Mouse (Mus musculus) heart, embryonic 16.5 days (tissue): ENCODE measurements around the gene Cpxm2. TPM values are rescaled to one million over a fixed set of nuclear protein-coding genes. Genes with fewer than 3 reads are reported as not detected.

Source experiments
- ATAC-seq: fragments of 200-750 bp; cut with Nextera tagmentation; replicated peaks from 2 replicates; pipeline ENCODE4 v1.8.0; 2017; ENCODE audit warnings: moderate number of reproducible peaks; ENCODE audit not compliant: insufficient read depth, low FRiP score; ENCODE audit errors: extremely low read depth
- H3K27ac ChIP-seq: fragments of 300-500 bp; sonication (generic); 2 replicates; pipeline ENCODE4 v1.5.1; 2014; ENCODE audit warnings: mild to moderate bottlenecking, low read length, control low read depth, moderate library complexity
- H3K27me3 ChIP-seq: fragments of 300-500 bp; sonication (generic); 2 replicates; pipeline ENCODE4 v1.6.1; 2014; ENCODE audit warnings: low read length, mixed read lengths; ENCODE audit not compliant: control insufficient read depth, insufficient read depth
- H3K36me3 ChIP-seq: fragments of 300-500 bp; sonication (generic); 2 replicates; pipeline ENCODE4 v1.6.1; 2014; ENCODE audit not compliant: control insufficient read depth, insufficient read depth
- H3K4me1 ChIP-seq: fragments of 300-500 bp; sonication (generic); 2 replicates; pipeline ENCODE4 v1.6.1; 2014; ENCODE audit warnings: low read length, mixed read lengths; ENCODE audit not compliant: control insufficient read depth, insufficient read depth
- H3K4me2 ChIP-seq: fragments of 300-500 bp; sonication (generic); 2 replicates; pipeline ENCODE4 v1.6.1; 2014; ENCODE audit warnings: low read depth, mild to moderate bottlenecking, control low read depth, low read length
- H3K4me3 ChIP-seq: fragments of 300-500 bp; sonication (generic); 2 replicates; pipeline ENCODE4 v1.5.1; 2014; ENCODE audit warnings: mild to moderate bottlenecking, control low read depth, low read length
- H3K9ac ChIP-seq: fragments of 300-500 bp; sonication (generic); 2 replicates; pipeline ENCODE4 v1.6.1; 2014; ENCODE audit warnings: low read length, control low read depth
- H3K9me3 ChIP-seq: fragments of 300-500 bp; sonication (generic); replicated peaks from 2 replicates; pipeline ENCODE4 v1.6.1; 2016; ENCODE audit warnings: low read length; ENCODE audit not compliant: control insufficient read depth
- WGBS: fragments of 180-500 bp; shearing (Covaris S2); extraction: QIAGEN DNeasy Blood & Tissue Kit; methylation state at CpG from one replicate; pipeline ENCODE4 v1.1.7; 2014; 5-methylcytosine and 5-hydroxymethylcytosine counted together
- polyA plus RNA-seq: library from polyadenylated mRNA; unstranded; fragments of >200 nt; fragmentation: Nextera tagmentation; extraction: Ambion mirVana; gene quantifications from 2 replicates; pipeline ENCODE4 v1.2.1, GENCODE M21; 2015

Gene Cpxm2
- polyA plus RNA-seq, 1 experiment from 2014 or later, result 0.75 TPM

DNA sequence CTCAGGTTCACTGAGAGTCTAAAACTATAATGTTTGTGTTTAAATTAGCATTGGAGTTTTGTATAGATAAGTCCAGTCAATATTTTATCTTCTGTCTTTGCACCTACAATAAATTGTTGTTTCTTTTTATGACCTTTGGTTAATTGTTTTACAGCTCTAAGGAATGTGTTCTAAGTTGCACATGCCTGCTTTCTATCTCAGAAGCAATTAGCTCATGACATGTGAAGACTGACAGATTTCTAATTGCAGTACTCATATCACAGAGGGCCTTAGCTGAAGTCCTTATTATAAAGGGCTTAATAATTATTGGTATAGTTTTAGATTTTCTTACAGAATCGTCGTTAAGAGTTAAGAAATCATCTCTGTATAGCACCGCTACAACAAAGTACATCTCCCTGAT, 138.6 kb downstream of the Cpxm2 start:
- H3K4me1 ChIP-seq, result no peaks in the 10 kb centered on the region
- ATAC-seq, result no peak

DNA sequence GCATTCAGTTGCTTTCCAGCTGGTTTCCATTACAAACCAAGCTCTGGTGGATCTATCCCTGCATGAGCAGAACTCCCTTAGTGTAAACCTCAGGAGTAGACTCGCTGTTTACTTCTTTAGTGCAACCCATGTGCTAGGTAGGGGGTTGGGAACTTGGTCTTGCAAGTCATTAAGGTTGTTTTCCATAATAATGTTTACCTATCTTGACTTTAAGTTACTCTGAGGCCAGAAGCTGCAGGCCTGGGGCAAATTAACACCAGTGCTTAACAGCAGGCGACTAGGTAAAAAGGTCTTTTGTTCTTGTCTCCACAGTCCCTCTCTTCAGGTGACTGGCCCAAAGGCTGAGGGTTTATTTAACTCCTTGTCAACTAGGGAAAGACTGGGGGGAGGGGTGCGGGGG, 139.3 kb downstream of the Cpxm2 start:
- no peak overlapping the region for H3K4me2 ChIP-seq
- no peak overlapping the region for H3K4me3 ChIP-seq
- no peaks in the 10 kb centered on the region for H3K36me3 ChIP-seq
- ATAC-seq, result no peak
- H3K9me3 ChIP-seq, result no peaks in the 10 kb centered on the region
- no peak overlapping the region for H3K27ac ChIP-seq
- 12% methylated on average over 3 of the region's 3 CpGs for WGBS
- H3K27me3 ChIP-seq, result no peaks in the 10 kb centered on the region
- no peaks in the 10 kb centered on the region for H3K4me1 ChIP-seq
- H3K9ac ChIP-seq, result no peak overlapping the region

More for the DNA sequence above, 138.6 kb downstream of the Cpxm2 start:
- Histone ChIP-seq H3K9ac (no peak overlapping the region), H3K9me3 (no peaks in the 10 kb centered on the region), H3K27ac (no peak overlapping the region), H3K27me3 (no peaks in the 10 kb centered on the region), H3K4me3 (no peak overlapping the region), H3K4me2 (no peak overlapping the region), H3K36me3 (no peaks in the 10 kb centered on the region)
- WGBS, result 77% methylated on average over 3 of the region's 3 CpGs

DNA sequence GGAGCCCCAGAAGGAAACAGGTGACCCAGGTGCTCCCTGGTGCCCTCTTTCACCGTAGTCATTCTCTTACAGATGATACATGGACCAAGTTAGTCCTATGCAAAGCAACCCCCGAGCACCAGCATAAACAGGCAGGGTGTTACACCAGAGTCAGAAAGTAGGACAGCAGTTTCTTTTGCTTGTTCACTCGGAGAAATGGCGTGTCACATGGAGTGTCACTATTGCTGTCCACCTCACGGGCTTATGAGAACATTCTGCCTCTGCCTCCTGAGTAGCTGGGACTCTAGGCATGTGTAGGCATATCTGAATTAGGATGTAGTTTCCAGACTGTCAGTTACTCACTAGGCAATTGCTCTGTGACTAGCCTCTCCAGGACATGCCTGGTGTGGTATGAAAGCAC, 140.6 kb downstream of the Cpxm2 start:
- no peaks in the 10 kb centered on the region for H3K36me3 ChIP-seq
- ATAC-seq, result no peak
- H3K9ac ChIP-seq, result no peak overlapping the region
- H3K27me3 ChIP-seq, result no peaks in the 10 kb centered on the region
- H3K9me3 ChIP-seq, result no peaks in the 10 kb centered on the region
- no peak overlapping the region for H3K4me3 ChIP-seq
- no peak overlapping the region for H3K27ac ChIP-seq
- H3K4me2 ChIP-seq, result no peak overlapping the region
- no peaks in the 10 kb centered on the region for H3K4me1 ChIP-seq
- 71% methylated on average over 5 of the region's 5 CpGs for WGBS

GRCm38 (mm10) chr7:132012969-132013679, 141.4 kb downstream of the Cpxm2 start:
- ATAC-seq, result no peak
- 25% methylated on average over 1 of the region's 1 CpGs for WGBS
- H3K4me3 ChIP-seq, result no peak overlapping the region

GRCm38 (mm10) chr7:132009002-132009401, 145.5 kb downstream of the Cpxm2 start:
- Histone ChIP-seq H3K36me3 (no peaks in the 10 kb centered on the region), H3K27ac (no peak overlapping the region), H3K4me2 (no peak overlapping the region), H3K4me1 (no peaks in the 10 kb centered on the region), H3K9me3 (no peaks in the 10 kb centered on the region), H3K9ac (no peak overlapping the region), H3K27me3 (no peaks in the 10 kb centered on the region), H3K4me3 (no peak overlapping the region)
- no peak for ATAC-seq
- 71% methylated on average over 7 of the region's 7 CpGs for WGBS

More at GRCm38 (mm10) chr7:132012969-132013679, 141.4 kb downstream of the Cpxm2 start:
- Histone ChIP-seq H3K4me1 (no peaks in the 10 kb centered on the region), H3K27ac (no peak overlapping the region), H3K4me2 (no peak overlapping the region), H3K36me3 (no peaks in the 10 kb centered on the region), H3K9me3 (no peaks in the 10 kb centered on the region), H3K27me3 (no peaks in the 10 kb centered on the region), H3K9ac (no peak overlapping the region)

DNA sequence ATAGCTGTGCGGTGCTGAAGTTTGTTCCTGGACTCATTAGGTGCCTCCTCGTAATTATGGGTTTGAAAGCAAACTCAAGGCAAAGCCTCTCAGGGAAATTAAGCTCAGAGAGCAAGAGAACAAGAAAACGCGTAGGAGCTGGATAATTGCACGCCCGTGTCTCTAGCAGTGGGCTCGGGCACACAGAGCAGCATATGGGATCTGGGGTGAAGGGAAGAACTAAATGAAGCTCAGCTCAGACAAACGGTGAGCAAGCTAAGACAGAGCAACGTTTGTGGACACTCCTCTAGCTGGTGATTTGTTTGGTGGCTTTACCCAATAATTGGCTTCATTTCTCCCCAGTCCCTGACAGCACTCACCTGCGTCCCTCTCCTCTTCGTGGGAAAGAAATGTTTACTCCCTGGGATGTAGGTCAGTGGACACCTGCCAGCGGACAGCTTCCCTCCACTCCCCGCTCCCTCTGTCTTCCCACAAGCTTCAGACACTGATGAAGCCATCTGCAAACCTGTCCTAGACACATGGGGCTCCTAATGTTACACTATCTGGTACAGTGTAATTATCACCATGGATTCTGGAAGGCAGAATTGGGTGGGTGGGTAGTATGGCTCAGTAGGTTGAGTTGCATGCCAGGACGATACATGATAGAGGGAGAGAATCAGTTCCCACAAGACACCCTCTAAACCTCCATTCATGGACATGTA, 148.4 kb downstream of the Cpxm2 start:
- H3K4me1 ChIP-seq, result no peaks in the 10 kb centered on the region
- no peak overlapping the region for H3K27ac ChIP-seq
- H3K27me3 ChIP-seq, result no peaks in the 10 kb centered on the region
- no peak overlapping the region for H3K4me2 ChIP-seq
- ATAC-seq, result no peak
- no peak overlapping the region for H3K4me3 ChIP-seq
- WGBS, result 74% methylated on average over 14 of the region's 14 CpGs
- no peak overlapping the region for H3K9ac ChIP-seq
- no peaks in the 10 kb centered on the region for H3K9me3 ChIP-seq
- H3K36me3 ChIP-seq, result no peaks in the 10 kb centered on the region

DNA sequence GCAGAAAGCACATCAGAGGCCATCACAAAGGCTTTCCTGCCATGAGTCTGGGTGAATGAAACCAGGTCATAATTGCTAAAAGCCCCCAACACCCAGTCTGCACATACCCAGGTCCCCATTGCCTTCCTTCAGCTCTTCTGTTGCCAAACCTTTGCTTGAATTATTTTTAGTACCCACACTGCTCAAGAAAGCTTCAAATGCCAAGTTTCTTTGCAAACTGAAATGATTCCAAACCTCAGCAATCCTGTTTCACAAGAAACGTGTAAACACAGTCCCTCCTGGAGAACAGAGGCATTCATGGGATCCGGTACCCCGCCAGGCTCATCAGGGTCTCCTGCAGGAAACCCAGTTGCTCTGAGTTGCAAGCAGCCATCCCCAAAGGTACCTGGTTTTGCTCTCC, 161.7 kb downstream of the Cpxm2 start:
- no peaks in the 10 kb centered on the region for H3K36me3 ChIP-seq
- no peak overlapping the region for H3K4me2 ChIP-seq
- H3K4me3 ChIP-seq, result no peak overlapping the region
- no peak overlapping the region for H3K27ac ChIP-seq
- 66% methylated on average over 3 of the region's 3 CpGs for WGBS
- H3K4me1 ChIP-seq, result no peaks in the 10 kb centered on the region
- H3K9ac ChIP-seq, result no peak overlapping the region
- no peak for ATAC-seq
- H3K27me3 ChIP-seq, result no peaks in the 10 kb centered on the region
- no peaks in the 10 kb centered on the region; the same call in 1 of the 2 replicates for H3K9me3 ChIP-seq

DNA sequence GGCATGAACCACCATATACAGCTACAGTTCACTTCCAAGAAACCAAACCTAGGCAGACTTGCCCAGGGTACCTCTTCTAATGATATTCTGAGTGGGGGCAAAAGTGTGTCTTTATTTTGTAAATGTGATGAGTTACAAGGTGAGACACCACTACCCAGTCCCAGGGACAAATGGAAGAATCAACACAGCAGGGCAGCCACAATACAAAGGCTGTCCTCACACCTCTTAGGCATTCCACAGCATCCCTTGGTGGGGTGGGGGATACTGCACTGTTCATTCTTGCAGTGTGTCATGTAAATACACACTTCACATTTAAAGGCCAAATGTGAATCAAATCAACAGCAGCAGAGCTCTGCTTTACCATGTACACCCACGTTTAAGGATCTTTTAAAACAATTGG, 162.3 kb downstream of the Cpxm2 start:
- no peaks in the 10 kb centered on the region for H3K27me3 ChIP-seq
- no peaks in the 10 kb centered on the region; the same call in 1 of the 2 replicates for H3K9me3 ChIP-seq
- no peaks in the 10 kb centered on the region for H3K4me1 ChIP-seq
- H3K9ac ChIP-seq, result no peak overlapping the region
- ATAC-seq, result no peak
- WGBS, result 60% methylated on average over 1 of the region's 1 CpGs
- H3K36me3 ChIP-seq, result no peaks in the 10 kb centered on the region
- no peak overlapping the region for H3K4me2 ChIP-seq
- H3K4me3 ChIP-seq, result no peak overlapping the region
- H3K27ac ChIP-seq, result no peak overlapping the region

DNA sequence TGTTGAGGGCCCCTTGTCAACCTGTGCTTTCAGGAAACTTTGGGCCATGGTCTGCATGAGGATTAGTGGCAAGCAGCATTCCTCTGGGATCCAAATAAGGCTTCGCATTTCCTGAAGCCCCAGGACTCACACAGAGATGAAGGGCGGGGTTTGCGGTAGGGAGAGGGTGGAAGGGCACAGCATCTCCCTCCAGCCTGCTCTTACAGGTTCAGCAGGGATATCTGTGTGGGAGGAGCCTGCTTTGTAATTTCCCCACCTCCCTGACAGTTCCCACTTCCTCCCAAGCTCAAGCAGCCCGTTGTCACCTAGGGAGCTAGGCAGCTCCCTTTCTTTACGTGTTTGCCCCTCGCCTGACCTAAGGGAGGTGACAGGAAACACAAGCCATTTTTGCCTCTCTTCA, 165.5 kb downstream of the Cpxm2 start:
- 14% methylated on average over 6 of the region's 6 CpGs for WGBS
- no peak overlapping the region for H3K4me3 ChIP-seq
- no peak for ATAC-seq
- H3K27me3 ChIP-seq, result no peaks in the 10 kb centered on the region
- H3K9me3 ChIP-seq, result no peaks in the 10 kb centered on the region
- no peak overlapping the region for H3K4me2 ChIP-seq
- no peaks in the 10 kb centered on the region for H3K4me1 ChIP-seq
- no peak overlapping the region for H3K9ac ChIP-seq
- H3K36me3 ChIP-seq, result no peaks in the 10 kb centered on the region
- H3K27ac ChIP-seq, result no peak overlapping the region
